Mouse (Mus musculus) ES-E14 (cell line): ENCODE data around the gene Phlda3.

Experiments
- CHD2 ChIP-seq: IDR thresholded peaks from 2 replicates; pipeline ENCODE4 v1.6.1; 2014; ENCODE audit warnings: mild to moderate bottlenecking, low read depth, low read length, inconsistent platforms
- MAFK ChIP-seq: IDR thresholded peaks from 2 replicates; pipeline ENCODE4 v1.6.1; 2014; ENCODE audit warnings: mild to moderate bottlenecking, low read depth, low read length, inconsistent platforms; ENCODE audit not compliant: insufficient read depth
- ZC3H11A ChIP-seq: IDR thresholded peaks from 2 replicates; pipeline ENCODE4 v1.6.1; 2012; ENCODE audit warnings: low read depth, mild to moderate bottlenecking, inconsistent platforms, low read length, borderline replicate concordance

- TF ChIP-seq CHD2 (no peak), MAFK (no peak), ZC3H11A (no peak)
Measured at GRCm38 (mm10) chr1:135770237-135770636, 4.3 kb downstream of the Phlda3 start.
